Mouse (Mus musculus): ENCODE measurements at regions not wholly inside any gene's neighbourhood (a gene's known extent, or its start where the extent isn't known, plus 50 kb on each side); places are given as distances from the start of the nearest gene placed in this dataset.

DNA sequence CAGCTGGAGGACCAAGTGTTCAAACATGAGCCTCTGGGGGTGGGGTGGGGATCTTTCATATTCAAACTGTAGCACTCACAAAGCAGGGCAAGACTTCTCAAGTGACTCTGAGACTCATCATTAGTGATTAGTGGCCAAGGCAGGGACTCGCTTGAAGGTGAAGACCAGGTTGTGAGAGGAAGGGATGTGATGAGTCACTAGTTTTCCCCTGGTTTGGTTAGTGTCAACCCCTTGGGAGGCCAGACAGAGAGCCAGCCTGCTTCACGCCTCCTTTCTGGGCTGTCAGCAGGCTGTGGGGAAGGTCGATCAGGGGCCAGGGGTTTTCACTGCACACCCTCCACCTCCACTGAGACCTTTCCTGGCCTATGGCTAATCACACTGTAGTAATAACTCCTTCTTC lies 65.2 kb downstream of the Slc30a10 start:
- no peak for DNase-seq
- intact Hi-C loops (cut with DNase I), result no loop called here

DNA sequence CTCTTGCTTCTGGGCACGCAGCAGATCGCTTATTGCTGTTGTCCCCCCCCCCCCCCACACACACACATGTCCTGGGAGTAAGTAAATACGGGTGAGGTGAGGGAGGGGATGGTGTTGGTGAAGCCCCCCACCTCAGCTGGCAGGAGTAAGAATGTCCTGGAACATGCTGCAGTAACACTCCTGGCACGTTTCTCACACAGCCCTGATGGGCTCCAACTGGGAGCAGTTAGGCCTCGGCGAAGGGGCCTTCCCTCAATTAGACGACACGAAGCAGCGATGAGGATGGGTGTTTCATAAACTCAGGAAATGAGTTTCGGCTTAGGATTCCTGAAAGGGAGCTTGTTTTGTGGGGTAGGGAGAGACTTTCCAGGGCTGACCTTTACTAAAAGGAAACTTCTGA lies 69.4 kb downstream of the Slc30a10 start:
- no peak for DNase-seq
- intact Hi-C loops (cut with DNase I), result no loop called here

DNA sequence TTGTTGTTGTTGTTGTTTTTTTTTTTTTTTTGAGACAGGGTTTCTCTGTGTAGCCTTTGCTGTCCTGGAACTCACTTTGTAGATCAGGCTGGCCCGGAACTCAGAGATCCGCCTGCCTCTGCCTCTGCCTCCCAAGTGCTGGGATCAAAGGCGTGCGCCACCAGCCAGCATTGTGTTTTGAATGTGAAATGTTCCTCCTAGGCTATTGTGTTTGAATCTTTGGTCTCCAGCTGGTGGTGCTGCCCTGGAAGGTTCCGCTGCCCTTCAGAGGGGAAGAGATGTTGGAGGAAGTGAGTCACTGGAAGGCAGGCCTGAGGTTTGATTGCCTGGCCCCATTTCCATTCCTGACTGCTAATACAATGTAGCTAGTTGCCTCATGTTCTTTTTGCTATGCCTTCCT lies 78.8 kb downstream of the Slc30a10 start:
- intact Hi-C loops (cut with DNase I), result no loop called here

DNA sequence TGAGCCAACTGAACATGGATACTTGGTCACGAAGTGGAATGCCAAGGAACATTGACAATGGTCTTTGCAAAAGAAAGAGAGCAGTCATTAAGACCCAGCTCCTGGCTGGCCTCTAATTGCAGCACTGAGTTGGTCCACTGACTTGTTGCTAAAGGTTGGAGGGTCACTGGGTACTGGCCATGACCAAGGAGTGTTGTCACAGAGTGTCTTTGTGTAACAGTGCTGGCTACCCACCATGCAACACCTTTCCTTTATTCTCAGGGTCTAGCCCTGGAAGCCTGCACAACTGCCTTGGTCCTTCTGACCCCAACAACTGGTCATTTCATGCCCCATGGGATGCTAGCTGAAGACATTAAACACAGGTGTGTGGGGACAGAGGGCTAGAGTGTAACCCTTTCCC lies 79.5 kb downstream of the Slc30a10 start:
- DNase-seq, result no peak

More for the DNA sequence above, 78.8 kb downstream of the Slc30a10 start:
- DNase-seq, result no peak

DNA sequence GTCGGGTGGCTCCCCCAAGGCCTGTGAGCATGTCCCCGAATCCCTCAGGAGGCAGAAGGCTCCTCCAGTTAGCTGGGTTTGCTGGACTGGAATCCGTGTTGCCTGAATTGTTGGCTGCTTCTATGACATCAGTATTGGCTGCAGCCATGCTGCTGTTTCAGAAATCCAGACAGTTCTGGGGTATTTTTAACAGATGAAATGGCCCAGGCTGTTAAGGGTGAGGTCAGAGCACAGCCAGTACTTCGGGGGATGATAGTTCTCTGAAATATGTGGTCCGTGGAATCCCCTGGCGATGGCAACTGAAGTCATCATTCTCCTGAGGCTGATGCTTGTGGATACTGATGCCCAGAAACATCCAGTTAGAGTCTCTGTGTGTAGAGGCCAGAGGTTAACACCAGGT lies 80.7 kb downstream of the Slc30a10 start:
- DNase-seq, result peak; percentile 30
- intact Hi-C loops (cut with DNase I), result no loop called here

More for the DNA sequence above, 79.5 kb downstream of the Slc30a10 start:
- intact Hi-C loops (cut with DNase I), result no loop called here

DNA sequence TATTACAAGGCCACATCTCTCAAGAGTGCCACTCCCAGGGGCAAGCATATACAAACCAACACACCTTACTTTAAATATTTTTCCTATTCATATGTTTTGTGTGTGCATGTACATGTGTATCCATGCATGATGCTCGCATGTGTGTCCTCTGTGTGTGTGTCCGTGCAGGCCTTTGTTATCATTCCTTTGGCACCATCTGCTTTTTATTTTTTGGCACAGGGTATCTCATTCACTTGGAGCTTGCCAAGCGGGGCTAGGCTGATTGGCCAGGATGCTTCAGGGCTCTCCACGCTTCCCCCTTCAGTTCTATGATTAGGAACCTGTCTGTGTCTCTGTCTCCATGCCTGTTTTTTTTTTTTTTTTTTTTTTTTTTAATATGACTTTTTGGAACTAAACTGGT lies 82.6 kb downstream of the Slc30a10 start:
- no peak for DNase-seq
- intact Hi-C loops (cut with DNase I), result no loop called here

DNA sequence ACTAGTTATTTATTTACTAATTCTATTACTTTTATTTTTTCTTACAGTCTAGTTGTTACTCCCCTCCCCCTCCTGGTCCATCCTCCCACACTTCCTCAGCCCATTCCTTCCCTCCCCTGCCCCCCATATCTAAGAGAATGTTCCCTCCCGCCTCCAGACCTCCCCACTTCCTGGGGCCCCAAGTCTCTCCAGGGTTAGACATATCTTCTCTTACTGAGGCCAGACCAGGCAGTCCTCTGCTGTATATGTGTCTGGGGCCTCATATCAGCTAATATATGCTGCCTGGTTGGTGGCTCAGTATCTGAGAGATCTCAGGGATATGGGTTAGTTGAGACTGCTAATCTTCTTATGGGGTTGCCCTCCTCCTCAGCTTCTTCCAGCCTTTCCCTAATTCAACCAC lies 84.8 kb downstream of the Slc30a10 start:
- no peak for DNase-seq
- intact Hi-C loops (cut with DNase I), result no loop called here

DNA sequence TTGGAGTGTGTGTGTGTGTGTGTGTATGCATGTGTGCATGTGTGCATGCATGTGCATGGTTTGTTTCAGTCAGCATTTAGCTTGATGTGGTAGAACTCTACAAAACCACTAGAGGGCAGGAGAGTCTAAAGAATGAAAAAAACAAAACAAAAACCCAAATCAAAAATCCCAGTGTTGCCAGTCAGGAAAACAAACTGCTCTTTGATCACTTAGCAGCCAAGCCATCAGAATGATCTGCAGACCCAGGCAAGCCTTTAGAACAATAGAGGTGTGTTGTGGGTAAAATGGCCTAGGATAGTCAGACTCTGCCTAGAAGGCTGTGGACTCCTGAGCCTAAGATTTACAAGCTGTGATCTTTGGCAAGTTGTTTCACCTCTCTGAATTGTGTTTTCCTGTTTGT lies 91.7 kb downstream of the Slc30a10 start:
- intact Hi-C loops (cut with DNase I), result loop anchor here (1.0 to 2.0 kb wide), 2 partner anchors 136 to 1175 kb away; no protein-coding TSS in a partner anchor
- peak; percentile 2 to 24 for DNase-seq

DNA sequence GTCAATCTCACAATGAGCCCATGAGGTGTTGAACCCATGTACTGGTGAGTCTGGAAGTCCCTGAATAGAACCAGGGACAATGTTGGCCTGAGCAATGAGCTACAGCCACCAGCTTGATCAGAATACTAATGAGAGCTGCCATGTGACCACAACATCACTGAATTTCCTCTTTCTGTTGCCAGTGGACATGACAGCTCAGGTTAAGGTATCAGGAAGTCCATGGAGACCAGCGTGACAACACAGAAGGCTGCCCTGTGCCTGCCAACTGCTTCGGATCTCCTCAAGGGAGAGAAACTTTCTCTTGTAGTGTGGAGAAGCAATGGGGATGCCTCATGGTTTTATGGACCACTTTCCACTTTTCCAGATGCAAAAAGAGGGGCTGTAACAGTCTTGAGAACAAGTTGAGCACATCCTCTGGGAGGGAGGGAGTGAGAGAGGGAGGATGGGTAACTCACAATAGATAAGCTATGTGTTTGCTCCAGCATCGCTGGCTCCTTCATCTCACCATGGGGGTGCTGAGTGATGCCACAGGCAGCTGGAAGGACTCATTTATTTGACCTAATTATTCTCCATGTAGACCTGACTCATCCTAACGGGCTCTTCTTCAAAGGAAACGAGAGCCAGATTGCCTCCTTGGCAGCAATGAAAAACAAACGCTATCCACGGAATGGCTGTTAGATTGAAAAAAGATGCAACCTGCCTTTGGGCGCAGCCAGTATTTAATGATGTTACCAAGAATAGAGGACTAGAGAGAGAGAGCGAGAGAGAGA lies 118.3 kb downstream of the Slc30a10 start:
- peak in 1 of 2 experiments; percentile 14 for DNase-seq

DNA sequence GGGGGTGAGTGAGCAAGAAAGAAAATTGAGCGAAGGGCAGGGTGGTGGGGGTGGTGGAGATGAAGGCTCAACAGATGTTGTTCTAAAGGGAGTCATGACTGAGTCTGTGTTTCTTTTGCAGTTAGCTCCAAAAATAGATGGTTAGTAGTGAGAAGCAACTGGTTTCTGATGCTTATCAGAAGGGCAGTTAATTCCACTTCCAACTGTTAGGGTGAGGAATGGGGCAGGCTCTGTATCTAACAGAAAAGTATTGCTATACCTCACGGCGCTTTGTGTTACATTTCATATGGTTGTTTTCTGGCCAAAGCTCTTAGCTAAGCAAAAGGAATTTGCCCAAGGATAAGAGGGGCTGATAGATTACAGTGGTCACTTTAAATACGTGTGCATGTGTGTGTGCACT lies 120.3 kb downstream of the Slc30a10 start:
- DNase-seq, result no peak
- intact Hi-C loops (cut with DNase I), result loop anchor here (2.0 kb wide), 1 partner anchor 14 kb away; no protein-coding TSS in a partner anchor

More for the DNA sequence above, 118.3 kb downstream of the Slc30a10 start:
- intact Hi-C loops (cut with DNase I), result no loop called here

DNA sequence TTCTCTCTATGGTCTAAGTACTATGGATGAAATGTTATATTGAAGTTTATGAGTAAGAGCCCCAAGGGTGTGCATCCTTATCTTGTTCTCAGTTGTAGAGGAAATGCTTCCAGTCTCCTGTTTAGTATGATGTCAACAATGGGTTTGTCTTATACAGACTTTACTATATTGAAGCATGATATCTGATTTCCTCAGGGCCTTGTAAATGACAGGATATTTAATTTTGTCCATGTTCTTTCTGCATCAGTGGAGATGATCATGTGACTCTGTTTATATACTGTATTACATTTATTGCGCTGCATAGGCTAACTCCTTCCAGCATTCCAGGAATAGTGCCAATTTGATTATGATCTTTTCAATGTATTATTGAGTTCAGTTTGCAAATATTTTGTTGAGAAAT lies 125.2 kb downstream of the Slc30a10 start:
- intact Hi-C loops (cut with DNase I), result no loop called here
- DNase-seq, result no peak

DNA sequence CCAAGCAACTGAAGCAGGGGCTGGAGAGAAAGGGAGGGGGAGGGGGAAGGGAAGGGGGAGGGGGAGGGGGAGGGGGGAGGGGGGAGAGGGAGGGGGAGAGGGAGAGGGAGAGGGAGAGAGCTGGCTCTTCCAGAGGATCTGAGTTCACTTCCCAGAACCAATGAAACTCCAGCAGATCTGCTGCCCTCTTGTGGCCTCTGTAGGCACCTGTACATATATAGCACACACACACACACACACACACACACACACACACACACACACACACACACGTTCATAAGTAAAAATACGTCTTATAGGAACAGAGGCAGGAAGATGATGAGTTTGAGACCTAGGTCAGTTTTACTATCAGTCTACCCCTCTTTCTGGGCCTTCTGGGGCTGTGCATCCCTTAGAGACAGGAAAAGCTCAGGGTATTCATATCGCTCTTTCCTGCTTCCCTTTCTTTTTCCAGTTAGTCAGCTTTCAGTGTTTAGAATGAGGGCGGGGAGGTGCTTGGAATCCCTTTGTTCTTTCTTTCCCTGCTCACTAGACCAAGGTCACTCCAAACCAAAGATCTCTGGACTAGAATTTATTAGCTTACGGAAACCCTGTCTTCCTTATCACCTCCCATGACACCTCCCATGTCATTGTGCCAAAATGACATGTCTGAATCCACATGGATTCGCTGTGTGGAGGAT lies 130.7 kb downstream of the Slc30a10 start:
- DNase-seq, result no peak
- intact Hi-C loops (cut with DNase I), result no loop called here

DNA sequence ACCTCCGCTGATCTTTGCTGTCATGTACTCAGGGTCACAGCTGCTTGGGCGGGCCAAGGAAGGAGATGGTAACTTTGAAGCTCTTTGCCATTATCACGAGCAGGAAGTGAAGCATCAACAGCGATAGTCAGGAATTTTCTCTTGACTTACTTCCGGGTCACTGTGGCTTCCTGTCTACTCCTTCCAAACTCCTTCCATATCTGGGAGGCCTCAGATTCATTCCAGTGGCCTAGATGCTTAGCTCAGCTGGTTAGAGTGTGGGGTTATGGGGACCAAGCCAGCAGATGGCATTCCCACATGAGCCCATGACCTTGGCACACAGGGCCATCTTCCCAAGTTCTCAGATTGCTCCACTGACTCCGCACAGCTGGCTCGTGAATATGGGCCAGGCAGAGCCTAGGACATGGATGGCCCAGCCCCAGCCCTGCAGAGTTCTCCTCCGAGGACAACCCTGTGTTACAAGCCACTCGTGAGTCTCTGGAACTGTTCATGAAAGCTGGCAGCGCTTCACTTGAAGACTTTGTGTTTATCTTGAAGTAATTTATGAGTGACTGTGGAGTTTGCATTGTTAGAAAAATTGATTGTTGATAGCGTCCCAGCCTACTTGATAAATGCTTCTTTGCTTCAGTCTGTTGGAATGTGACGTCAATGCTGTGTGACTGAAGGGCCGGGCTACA lies 133.2 kb downstream of the Slc30a10 start:
- intact Hi-C loops (cut with DNase I), result no loop called here
- peak; percentile 6 to 10 for DNase-seq

DNA sequence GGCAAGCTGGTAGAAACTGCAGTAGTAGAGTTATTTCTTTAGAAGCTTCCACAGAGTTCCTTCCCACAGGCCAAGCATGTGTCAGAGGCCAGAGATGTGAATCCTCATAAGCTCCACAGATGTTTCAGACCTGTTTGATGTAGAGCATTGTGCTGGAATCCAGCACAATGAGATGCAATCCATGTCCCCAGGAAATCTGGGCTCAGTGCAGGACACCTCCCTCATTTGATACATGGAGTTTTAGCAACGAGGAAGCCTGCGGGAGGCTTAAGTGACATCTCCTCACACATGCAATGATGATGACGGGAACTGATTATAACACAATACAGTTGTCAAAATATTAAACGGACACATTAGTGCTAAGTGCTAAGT lies 133.7 kb downstream of the Slc30a10 start:
- no peak for DNase-seq

DNA sequence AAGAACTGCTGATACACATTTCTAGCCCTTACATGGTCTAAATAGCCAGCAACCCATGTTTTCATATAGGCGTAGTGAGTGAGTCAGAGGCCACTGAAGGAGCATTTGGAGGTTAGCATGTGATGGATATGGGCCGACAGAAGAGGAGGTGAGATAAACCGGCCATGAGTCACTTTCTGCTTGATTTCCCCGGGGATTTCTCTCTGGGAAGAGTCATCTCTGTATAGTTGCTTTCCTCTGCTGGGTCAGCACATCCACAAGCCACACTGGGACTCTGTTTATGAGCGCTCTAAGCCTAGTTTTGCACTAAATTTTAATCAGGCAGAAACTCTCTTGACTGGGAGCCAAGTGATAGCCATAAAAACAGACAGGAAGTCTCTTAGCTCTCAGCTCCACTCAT lies 142.2 kb downstream of the Slc30a10 start:
- no peak for DNase-seq
- intact Hi-C loops (cut with DNase I), result no loop called here

More for the DNA sequence above, 133.7 kb downstream of the Slc30a10 start:
- intact Hi-C loops (cut with DNase I), result no loop called here

DNA sequence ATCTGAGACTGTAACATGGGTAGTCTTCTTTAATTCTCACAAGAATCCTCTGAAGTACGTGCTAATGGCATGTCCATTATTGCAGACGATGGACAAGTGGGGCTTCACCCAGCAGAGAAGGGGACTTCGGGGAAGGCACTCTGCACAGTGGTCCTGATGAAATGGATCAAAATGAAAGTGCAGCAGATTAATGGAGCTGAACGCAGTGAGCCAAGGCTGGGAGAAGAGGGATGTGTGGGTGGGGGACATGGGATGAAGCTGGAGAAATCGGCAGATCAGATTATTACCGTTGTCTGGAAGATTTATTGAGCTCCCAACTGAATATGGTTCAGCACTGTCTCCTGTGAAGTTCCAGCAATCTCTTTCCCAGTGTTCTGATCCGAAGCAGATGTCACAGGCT lies 143.9 kb downstream of the Slc30a10 start:
- intact Hi-C loops (cut with DNase I), result no loop called here
- DNase-seq, result no peak

DNA sequence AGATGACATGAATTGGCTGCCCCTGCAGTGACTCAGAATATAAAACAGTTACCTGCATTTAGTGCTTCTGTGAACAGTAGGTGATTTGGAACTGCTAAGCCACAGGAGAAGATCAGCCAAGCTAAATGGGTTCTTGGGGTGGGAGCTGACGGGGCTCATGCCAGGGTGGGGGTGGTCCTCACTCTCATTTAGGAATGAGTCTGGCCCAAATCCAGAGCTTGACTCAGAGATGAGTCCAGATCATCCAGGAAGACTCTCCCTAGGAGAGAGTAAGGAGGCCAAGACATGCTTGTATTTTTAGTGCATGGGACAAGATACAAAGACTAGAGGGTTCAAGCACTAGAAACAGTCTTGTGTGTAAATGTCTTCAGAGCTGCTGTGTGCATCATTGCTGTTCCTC lies 146.5 kb downstream of the Slc30a10 start:
- no peak for DNase-seq
- intact Hi-C loops (cut with DNase I), result no loop called here

DNA sequence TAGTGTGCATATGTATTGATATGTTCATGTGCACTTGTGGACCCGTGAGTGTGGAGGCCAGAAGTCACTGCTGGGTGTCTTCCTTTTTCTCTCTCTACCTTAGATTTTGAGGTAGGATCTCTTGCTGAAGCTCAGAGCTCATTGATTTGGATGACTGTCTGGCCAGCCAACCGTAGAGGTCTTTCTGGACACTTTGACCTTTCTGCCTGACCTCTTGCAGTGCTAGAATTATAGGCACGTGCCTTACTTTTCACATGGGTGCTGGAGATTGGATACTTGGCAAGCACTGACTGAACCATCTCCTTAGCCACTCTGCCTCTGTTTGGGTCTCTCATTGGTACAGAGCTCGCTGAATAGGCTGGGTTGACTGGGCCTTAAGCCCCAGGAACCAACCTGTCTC lies 151.3 kb downstream of the Slc30a10 start:
- DNase-seq, result no peak
- intact Hi-C loops (cut with DNase I), result no loop called here

DNA sequence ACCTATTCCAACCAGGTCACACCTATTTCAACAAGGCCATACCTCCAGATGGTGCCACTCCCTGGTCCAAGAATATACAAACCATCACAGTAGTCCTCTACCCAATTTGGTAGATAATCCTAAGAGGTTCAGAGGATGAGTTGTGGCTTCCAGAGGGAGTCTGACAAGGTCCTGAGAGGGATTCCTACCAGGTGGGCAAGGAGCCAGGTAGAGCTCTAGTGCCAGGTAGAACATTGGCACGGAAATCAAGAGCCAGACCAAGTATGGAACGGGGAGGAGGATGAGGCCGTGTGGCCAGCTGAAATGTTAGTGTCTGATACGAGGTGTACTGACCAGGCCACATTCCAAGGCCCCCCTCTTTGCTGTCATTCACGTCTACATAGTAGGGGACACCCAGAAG lies 153.0 kb downstream of the Slc30a10 start:
- intact Hi-C loops (cut with DNase I), result no loop called here
- DNase-seq, result no peak

DNA sequence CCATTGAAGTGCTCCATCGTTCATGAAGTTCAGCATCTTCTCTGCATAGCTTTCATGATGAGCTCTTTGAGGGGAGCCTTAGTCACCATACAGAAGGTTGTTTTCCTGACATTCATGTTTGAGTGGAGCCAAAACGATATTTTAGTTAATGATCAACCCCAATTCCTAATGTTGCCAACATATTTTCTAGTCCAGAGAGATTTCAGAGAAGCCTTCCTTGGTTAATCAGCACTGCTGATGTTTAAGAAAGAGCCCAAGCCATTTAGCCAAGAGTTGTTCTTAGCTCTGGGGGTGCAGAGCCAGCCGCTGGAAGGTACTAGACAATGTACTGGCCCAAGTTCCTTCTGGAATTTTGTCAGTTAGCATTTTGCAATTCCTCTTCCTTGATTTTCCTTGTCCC lies 153.8 kb downstream of the Slc30a10 start:
- intact Hi-C loops (cut with DNase I), result no loop called here
- no peak for DNase-seq

DNA sequence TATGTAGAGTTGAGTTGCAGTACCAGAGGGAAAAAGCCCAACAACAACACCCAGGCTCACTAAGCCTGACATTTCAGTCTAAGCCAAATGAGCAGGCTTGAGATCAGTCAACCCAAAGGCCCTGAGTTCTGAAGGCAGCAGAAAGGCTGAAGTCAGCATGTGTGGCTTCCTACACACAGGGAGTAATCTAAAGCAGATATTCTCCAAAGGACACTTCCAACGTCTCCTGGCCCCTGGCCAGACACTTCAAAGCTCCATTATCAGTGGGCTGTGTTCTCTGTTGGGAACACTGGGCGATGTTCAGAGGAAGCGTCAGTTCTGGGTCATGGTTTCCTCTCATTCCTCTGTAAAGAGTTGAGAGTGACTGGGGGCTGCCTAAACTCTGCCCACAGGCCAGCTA lies 155.9 kb downstream of the Slc30a10 start:
- intact Hi-C loops (cut with DNase I), result no loop called here
- no peak for DNase-seq

All from heart, postnatal 10 days (tissue).